Mouse (Mus musculus) hindbrain, embryonic 13.5 days (tissue): ENCODE data around the gene Tmem189. TPM values are rescaled to one million over a fixed set of nuclear protein-coding genes. Genes with fewer than 3 reads are reported as not detected.

Experiments
- ATAC-seq: fragments of 200-750 bp; cut with Nextera tagmentation; 2 replicates; pipeline ENCODE4 v1.8.0; 2017; ENCODE audit warnings: moderate TSS enrichment; ENCODE audit not compliant: low FRiP score
- H3K27ac ChIP-seq: fragments of 300-500 bp; sonication (generic); 2 replicates; pipeline ENCODE4 v1.5.1; 2015; ENCODE audit warnings: inconsistent platforms, mild to moderate bottlenecking, moderate library complexity
- H3K27me3 ChIP-seq: fragments of 300-500 bp; sonication (generic); 2 replicates; pipeline ENCODE4 v1.6.1; 2015; ENCODE audit warnings: mild to moderate bottlenecking, inconsistent platforms
- H3K36me3 ChIP-seq: fragments of 300-500 bp; sonication (generic); 2 replicates; pipeline ENCODE4 v1.6.1; 2015; ENCODE audit warnings: mild to moderate bottlenecking, inconsistent platforms
- H3K4me1 ChIP-seq: fragments of 300-500 bp; sonication (generic); replicated peaks from 2 replicates; pipeline ENCODE4 v1.6.1; 2015; ENCODE audit warnings: inconsistent platforms
- H3K4me2 ChIP-seq: fragments of 300-500 bp; sonication (generic); 2 replicates; pipeline ENCODE4 v1.6.1; 2015; ENCODE audit warnings: inconsistent platforms, mild to moderate bottlenecking, moderate library complexity
- H3K4me3 ChIP-seq: fragments of 300-500 bp; sonication (generic); 2 replicates; pipeline ENCODE4 v1.5.1; 2015; ENCODE audit warnings: mild to moderate bottlenecking, inconsistent platforms
- H3K9ac ChIP-seq: fragments of 300-500 bp; sonication (generic); 2 replicates; pipeline ENCODE4 v1.6.1; 2015; ENCODE audit warnings: mild to moderate bottlenecking, inconsistent platforms
- H3K9me3 ChIP-seq: fragments of 300-500 bp; sonication (generic); 2 replicates; pipeline ENCODE4 v1.6.1; 2016; ENCODE audit warnings: inconsistent platforms
- WGBS: fragments of 180-500 bp; shearing (Covaris S2); methylation state at CpG from one replicate; pipeline ENCODE4 v1.1.7; 2015; 5-methylcytosine and 5-hydroxymethylcytosine counted together
- polyA plus RNA-seq: library from polyadenylated mRNA; unstranded; fragments of >200 nt; fragmentation: Nextera tagmentation; extraction: Ambion mirVana; gene quantifications from 2 replicates; pipeline ENCODE4 v1.2.1, GENCODE M21; 2015

Tmem189 gene
- 30.8 and 33.5 TPM in 2 replicates for polyA plus RNA-seq

DNA sequence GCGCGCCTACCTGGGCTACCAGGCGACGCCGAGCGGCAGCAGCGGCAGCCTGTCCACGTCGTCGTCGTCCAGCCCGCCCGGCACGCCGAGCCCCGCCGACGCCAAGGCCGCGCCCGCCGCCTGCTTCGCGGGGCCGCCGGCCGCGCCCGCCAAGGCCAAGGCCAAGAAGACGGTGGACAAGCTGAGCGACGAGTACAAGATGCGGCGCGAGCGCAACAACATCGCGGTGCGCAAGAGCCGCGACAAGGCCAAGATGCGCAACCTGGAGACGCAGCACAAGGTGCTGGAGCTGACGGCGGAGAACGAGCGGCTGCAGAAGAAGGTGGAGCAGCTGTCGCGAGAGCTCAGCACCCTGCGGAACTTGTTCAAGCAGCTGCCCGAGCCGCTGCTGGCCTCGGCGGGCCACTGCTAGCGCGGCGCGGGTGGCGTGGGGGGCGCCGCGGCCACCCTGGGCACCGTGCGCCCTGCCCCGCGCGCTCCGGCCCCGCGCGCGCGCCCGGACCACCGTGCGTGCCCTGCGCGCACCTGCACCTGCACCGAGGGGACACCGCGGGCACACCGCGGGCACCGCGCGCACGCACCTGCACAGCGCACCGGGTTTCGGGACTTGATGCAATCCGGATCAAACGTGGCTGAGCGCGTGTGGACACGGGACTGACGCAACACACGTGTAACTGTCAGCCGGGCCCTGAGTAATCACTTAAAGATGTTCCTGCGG is at the start of gene Tmem189:
Tmem189 (minus strand) TSS at position 322 of the 718 bp plus-strand sequence.
- Histone ChIP-seq H3K27ac (no peak within 1 kb of the TSS), H3K27me3 (peaks cover 82% of the 10 kb centered on the region), H3K9me3 (no peaks in the 10 kb centered on the region), H3K4me2 (peak within 1 kb of the TSS; percentile 84), H3K36me3 (no peaks in the 10 kb centered on the region), H3K4me1 (peaks cover 21% of the 10 kb centered on the region), H3K4me3 (peak within 1 kb of the TSS; percentile 62), H3K9ac (peak within 1 kb of the TSS; percentile 69)
- ATAC-seq, result 0 out of 2 replicates have a peak, but pooled peaks have one; percentile 18
- under 1% methylated on average over 99 of the region's 99 CpGs for WGBS

DNA sequence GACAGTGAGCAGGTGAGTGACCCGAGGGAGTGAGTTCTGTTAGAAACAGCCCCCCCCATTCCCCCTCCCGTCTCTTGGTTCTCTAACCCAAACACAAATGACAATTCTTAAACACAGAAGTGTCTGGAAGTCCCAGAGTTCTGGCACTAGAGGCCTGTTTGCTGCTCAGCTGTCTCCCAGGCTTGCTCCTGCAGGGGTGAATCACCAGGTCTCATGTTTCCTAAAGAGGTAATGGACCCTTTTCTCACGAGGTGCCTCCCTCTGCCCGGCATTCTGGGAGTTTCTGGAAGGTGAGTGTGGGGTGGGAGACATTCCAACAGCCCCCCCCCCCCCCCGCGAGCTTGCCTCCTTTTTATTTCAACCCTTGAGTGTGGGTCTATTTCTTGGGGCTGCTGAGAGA is 49.4 kb upstream of the Tmem189 start:
- 62% methylated on average over 6 of the region's 6 CpGs for WGBS
- Histone ChIP-seq H3K4me3 (no peak overlapping the region), H3K4me2 (no peak overlapping the region), H3K27ac (no peak overlapping the region), H3K27me3 (no peaks in the 10 kb centered on the region), H3K9me3 (no peaks in the 10 kb centered on the region), H3K36me3 (no peaks in the 10 kb centered on the region), H3K4me1 (no peaks in the 10 kb centered on the region), H3K9ac (no peak overlapping the region)
- no peak for ATAC-seq

DNA sequence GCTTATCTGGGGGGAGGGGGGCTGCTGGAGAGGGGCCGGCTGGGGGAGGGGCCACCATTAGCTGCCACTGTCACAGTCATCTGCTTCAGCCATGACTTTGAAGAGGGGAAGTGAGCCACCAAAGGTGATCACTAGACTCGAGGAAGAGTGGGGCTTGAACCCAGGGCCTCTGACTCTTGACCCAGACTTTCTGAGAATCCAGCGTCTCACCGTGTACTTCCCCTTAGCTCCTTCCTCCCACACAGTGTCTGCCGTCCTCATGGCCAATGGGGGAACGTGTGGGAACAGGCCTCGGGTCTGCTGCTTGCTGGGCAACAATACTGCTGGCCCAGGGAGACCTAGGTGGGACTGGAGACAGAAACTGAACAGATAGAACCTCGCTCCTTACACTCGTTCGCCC is 45.2 kb upstream of the Tmem189 start:
- H3K9ac ChIP-seq, result no peak overlapping the region
- 77% methylated on average over 10 of the region's 10 CpGs for WGBS
- no peaks in the 10 kb centered on the region for H3K9me3 ChIP-seq
- no peaks in the 10 kb centered on the region for H3K27me3 ChIP-seq
- H3K4me3 ChIP-seq, result no peak overlapping the region
- H3K4me1 ChIP-seq, result no peaks in the 10 kb centered on the region
- H3K4me2 ChIP-seq, result no peak overlapping the region
- no peak for ATAC-seq
- no peaks in the 10 kb centered on the region for H3K36me3 ChIP-seq
- no peak overlapping the region for H3K27ac ChIP-seq

DNA sequence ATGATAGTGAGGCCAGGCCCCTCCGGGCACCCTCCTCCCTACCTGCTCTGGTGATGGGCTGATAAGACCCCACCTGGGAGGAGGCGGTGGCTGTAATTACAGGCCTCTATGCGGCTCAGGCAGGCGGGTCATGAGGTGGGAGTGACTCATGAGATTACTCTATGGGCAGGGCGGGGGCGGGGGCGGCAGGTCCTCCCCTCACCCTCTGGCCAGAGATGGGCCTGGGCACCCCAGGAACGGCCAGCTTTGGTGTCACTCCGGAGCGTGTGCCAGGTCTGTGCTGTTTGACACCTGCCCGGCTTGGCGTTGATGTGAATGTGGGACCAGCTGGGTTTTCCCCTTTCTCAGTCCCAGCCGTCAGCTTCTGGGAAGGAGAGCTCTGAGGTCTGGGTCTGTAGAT is 41.5 kb upstream of the Tmem189 start:
- Histone ChIP-seq H3K36me3 (no peaks in the 10 kb centered on the region), H3K9me3 (no peaks in the 10 kb centered on the region), H3K9ac (no peak overlapping the region), H3K4me1 (0 out of 2 replicates have a peak, but pooled peaks cover 3% of the 10 kb centered on the region), H3K4me3 (no peak overlapping the region), H3K27ac (no peak overlapping the region), H3K4me2 (no peak overlapping the region), H3K27me3 (no peaks in the 10 kb centered on the region)
- WGBS, result 81% methylated on average over 13 of the region's 13 CpGs
- no peak for ATAC-seq

DNA sequence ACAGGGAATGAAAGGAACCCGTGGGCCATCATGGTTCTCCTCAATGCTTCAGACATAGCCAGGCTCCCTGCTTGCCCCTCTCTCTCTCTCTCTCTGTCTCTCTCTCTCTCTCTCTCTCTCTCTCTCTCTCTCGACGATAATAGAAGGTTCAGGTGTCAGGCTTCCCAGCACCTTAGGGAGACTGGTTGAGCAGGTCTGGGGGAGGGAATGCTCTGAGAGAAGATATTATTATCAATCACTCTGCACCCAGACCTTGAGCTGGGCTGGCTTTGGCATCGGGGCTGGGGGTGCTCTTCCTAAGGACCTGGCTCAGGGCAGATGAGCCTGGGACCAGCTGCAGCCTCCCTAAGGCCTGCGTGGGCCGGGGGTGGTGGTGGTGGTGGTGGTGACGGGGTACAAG is 40.4 kb upstream of the Tmem189 start:
- WGBS, result 78% methylated on average over 7 of the region's 7 CpGs
- Histone ChIP-seq H3K9me3 (no peaks in the 10 kb centered on the region), H3K27me3 (no peaks in the 10 kb centered on the region), H3K4me2 (no peak overlapping the region), H3K9ac (no peak overlapping the region), H3K36me3 (no peaks in the 10 kb centered on the region), H3K4me1 (0 out of 2 replicates have a peak, but pooled peaks cover 3% of the 10 kb centered on the region), H3K27ac (no peak overlapping the region), H3K4me3 (no peak overlapping the region)
- no peak for ATAC-seq

DNA sequence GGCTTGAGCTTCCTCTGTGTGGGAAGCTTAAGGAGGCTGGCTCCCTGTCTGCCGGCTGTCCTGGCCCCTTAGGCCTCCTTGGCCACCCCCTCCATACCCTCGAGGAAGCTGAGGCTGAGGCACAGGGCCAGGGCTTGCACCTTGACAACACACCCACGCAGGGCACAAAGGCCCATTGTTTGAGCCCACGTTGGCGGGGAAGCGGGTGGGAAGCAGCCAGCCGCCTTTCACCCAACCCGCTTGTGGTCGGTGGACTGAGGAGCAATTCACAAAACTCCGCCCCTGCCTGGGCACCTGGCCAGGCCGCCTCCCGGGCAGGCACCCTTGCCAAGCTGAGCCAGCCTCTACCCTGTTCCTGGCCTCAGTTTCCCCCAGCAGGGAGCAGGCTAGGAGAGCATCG is 37.5 kb upstream of the Tmem189 start:
- no peak overlapping the region for H3K27ac ChIP-seq
- no peaks in the 10 kb centered on the region for H3K27me3 ChIP-seq
- no peak; the same call in 1 of the 2 replicates for ATAC-seq
- no peak overlapping the region; the same call in 1 of the 2 replicates for H3K9ac ChIP-seq
- H3K4me1 ChIP-seq, result peaks cover 6% of the 10 kb centered on the region
- WGBS, result 44% methylated on average over 13 of the region's 13 CpGs
- no peaks in the 10 kb centered on the region for H3K36me3 ChIP-seq
- no peak overlapping the region for H3K4me2 ChIP-seq
- H3K4me3 ChIP-seq, result no peak overlapping the region
- no peaks in the 10 kb centered on the region for H3K9me3 ChIP-seq

DNA sequence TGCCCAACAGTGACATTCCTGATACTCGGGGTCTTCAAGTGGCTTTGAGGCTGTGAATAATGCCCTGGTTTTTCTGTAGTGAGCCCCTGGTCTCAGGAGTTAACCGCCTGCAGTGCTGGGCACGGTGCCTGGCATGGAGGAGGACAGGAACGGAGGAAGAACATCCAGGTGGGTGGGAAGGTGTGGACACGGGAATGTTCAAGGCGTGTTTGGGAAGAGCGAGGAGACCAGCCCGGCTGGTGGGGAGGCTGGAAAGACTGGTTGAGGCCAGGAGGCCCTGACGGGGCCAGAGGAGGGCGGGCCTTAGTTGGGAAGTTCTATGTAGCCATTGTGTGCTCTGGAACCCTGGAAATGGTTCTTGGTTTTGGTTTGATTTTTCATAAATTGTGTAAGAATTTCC is 36.3 kb upstream of the Tmem189 start:
- ATAC-seq, result no peak
- Histone ChIP-seq H3K4me3 (no peak overlapping the region), H3K4me1 (peaks cover 7% of the 10 kb centered on the region), H3K27ac (no peak overlapping the region), H3K9me3 (no peaks in the 10 kb centered on the region), H3K36me3 (no peaks in the 10 kb centered on the region), H3K4me2 (no peak overlapping the region), H3K9ac (no peak overlapping the region), H3K27me3 (0 out of 2 replicates have a peak, but pooled peaks cover 5% of the 10 kb centered on the region)
- WGBS, result 95% methylated on average over 10 of the region's 10 CpGs

DNA sequence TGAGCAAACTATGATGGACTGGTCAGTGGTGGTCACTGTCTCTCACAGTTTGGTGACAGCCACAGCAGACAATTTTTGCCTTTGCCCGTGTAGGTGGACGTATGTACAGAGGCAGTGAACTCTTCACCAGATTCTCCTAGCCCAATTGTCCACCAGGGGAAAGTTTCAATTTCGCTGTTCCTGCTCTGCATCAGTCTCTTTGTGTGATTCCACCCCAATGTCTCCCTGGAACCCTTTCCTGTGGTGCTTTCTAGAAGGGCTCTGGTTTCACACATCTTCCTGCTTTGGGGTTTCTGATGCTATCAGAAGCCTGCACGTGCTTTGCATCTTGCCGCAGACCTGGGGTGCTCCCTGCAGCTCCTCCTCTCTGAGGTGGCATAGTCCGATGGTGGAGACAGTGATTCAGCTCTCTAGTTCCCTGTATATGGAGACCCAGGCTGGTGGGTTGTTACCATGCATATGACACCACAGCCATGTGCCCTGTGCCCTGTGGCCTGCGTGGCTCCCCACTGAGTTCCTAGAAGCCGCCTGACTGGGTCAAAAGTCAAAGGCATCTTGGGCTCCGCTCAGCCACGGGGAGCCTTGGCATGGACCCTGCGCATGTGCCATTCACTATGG is 34.1 kb upstream of the Tmem189 start:
- Histone ChIP-seq H3K9me3 (no peaks in the 10 kb centered on the region), H3K4me3 (no peak overlapping the region), H3K4me1 (peaks cover 7% of the 10 kb centered on the region), H3K27me3 (0 out of 2 replicates have a peak, but pooled peaks cover 5% of the 10 kb centered on the region), H3K27ac (no peak overlapping the region), H3K9ac (no peak overlapping the region), H3K36me3 (no peaks in the 10 kb centered on the region), H3K4me2 (no peak overlapping the region)
- ATAC-seq, result no peak
- WGBS, result 79% methylated on average over 11 of the region's 11 CpGs

DNA sequence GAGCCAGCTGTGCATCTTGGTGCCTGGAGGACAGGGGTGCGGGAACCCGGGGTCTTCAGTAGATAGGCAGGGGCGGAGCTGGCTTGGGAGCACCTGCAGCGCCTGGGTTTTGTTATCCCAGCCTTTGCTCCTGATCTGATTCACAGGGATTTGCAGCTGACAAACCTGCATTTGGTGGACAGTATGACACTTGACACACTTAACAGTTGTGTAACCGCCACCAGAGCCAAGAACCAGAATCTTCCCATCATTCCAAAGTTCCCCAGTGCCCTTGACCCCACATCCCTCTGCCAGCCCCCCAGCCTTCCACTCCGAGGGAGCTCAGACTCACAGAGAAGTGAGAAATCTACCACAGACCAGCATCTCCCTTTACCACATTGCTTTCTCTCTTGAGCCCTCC is 32.9 kb upstream of the Tmem189 start:
- no peaks in the 10 kb centered on the region for H3K9me3 ChIP-seq
- ATAC-seq, result no peak
- H3K36me3 ChIP-seq, result no peaks in the 10 kb centered on the region
- H3K9ac ChIP-seq, result no peak overlapping the region
- H3K27me3 ChIP-seq, result 0 out of 2 replicates have a peak, but pooled peaks cover 5% of the 10 kb centered on the region
- H3K4me1 ChIP-seq, result peaks cover 7% of the 10 kb centered on the region
- no peak overlapping the region for H3K27ac ChIP-seq
- no peak overlapping the region for H3K4me3 ChIP-seq
- H3K4me2 ChIP-seq, result no peak overlapping the region
- 65% methylated on average over 6 of the region's 6 CpGs for WGBS

DNA sequence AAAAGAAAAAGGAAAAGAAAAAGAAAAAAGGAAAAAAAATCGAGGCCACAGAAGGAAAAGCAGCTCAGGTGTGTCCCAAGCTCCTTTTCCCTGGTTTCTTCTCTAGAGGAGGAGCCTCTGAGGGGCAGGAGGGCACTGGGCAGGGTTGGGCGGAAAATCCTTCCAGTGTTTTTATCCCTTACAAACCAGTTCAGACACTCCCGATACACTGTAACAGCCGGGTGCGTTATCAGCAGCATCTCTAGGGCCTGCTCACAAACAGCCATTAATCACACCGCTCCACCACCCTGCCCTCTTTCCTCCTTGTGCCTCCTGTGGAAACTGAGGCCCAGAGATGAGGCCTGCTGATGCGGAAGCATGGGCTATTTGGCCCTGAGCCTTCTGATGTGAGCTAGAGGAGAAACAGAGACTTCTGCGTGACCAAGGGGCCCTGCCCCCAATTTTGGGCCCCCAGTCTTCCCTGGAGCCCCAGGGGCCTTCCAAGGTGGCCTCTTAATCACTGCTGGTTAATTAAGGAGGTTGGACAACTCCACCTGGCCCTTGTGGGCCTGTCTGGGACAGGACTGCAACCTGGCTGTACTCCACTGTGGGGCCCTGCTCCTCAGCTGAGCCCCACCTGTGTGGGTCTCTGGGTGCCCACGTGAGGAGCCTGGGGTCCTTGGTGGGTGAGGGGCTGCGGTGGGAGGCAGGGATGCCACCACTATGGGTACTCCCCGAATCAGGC is 31.7 kb upstream of the Tmem189 start:
- no peak for ATAC-seq
- Histone ChIP-seq H3K9ac (no peak overlapping the region; the same call in 1 of the 2 replicates), H3K27ac (no peak overlapping the region), H3K36me3 (no peaks in the 10 kb centered on the region), H3K27me3 (0 out of 2 replicates have a peak, but pooled peaks cover 5% of the 10 kb centered on the region), H3K9me3 (no peaks in the 10 kb centered on the region), H3K4me1 (peaks cover 4% of the 10 kb centered on the region), H3K4me2 (no peak overlapping the region), H3K4me3 (no peak overlapping the region)
- 85% methylated on average over 11 of the region's 11 CpGs for WGBS

DNA sequence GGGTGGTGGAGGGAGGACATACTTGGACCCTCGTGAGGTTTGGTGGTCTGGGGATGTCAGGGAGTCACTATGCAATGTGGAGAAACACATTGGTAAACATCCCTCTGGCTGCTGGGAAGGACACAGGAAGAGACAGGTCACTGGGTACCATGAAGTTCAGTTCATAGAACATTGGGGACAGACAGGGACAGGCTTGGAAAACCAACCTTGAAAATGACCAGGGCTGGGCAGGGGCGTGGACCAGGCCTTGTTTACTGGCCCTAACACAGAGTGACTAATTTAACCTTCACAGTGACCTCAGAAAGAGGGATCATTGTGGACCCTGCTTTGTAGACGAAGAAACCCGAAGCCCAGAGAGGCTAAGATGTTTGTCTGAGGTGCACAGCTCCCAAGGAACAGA is 29.9 kb upstream of the Tmem189 start:
- Histone ChIP-seq H3K4me2 (no peak overlapping the region), H3K9me3 (no peaks in the 10 kb centered on the region), H3K36me3 (no peaks in the 10 kb centered on the region), H3K4me3 (no peak overlapping the region), H3K27me3 (0 out of 2 replicates have a peak, but pooled peaks cover 5% of the 10 kb centered on the region), H3K4me1 (peaks cover 4% of the 10 kb centered on the region), H3K9ac (no peak overlapping the region), H3K27ac (no peak overlapping the region)
- no peak for ATAC-seq
- 87% methylated on average over 4 of the region's 4 CpGs for WGBS

DNA sequence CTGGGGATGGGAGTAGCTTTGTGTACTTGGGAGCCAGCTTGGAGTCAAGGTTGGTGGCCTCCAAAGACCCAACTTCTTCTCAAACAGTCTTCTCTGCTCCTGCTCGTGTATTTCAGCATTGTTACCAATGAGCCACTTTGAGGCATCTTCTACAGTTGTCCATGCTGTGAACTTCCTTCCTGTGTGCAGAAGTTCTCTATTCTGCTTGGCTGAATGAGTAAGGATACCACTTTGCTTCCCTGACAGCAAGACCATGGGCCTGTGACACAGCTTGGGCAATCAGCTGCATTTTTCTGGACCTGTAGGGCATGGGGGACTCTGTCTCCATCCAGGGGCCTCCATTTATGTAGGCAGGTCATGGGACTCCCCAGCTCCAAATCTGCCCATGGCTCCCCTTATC is 27.6 kb upstream of the Tmem189 start:
- H3K4me2 ChIP-seq, result no peak overlapping the region
- H3K9me3 ChIP-seq, result no peaks in the 10 kb centered on the region
- no peak for ATAC-seq
- no peak overlapping the region for H3K9ac ChIP-seq
- H3K27me3 ChIP-seq, result 0 out of 2 replicates have a peak, but pooled peaks cover 5% of the 10 kb centered on the region
- H3K4me1 ChIP-seq, result peaks cover under 1% of the 10 kb centered on the region
- WGBS, result 46% methylated on average over 1 of the region's 1 CpGs
- H3K27ac ChIP-seq, result no peak overlapping the region
- no peak overlapping the region for H3K4me3 ChIP-seq
- H3K36me3 ChIP-seq, result no peaks in the 10 kb centered on the region
